Mouse (Mus musculus) E14TG2a.4 (cell line): ENCODE measurements at regions not wholly inside any gene's neighbourhood (a gene's known extent, or its start where the extent isn't known, plus 50 kb on each side); places are given as distances from the start of the nearest gene placed in this dataset.

Experiments used
- CTCF ChIP-seq: conservative IDR thresholded peaks from 2 replicates; pipeline ENCODE4 v1.5.1; 2014; ENCODE audit warnings: low read length
- NANOG ChIP-seq: IDR thresholded peaks from 2 replicates; pipeline ENCODE4 v1.6.1; 2014; ENCODE audit warnings: borderline replicate concordance, low read length, mixed read lengths

DNA sequence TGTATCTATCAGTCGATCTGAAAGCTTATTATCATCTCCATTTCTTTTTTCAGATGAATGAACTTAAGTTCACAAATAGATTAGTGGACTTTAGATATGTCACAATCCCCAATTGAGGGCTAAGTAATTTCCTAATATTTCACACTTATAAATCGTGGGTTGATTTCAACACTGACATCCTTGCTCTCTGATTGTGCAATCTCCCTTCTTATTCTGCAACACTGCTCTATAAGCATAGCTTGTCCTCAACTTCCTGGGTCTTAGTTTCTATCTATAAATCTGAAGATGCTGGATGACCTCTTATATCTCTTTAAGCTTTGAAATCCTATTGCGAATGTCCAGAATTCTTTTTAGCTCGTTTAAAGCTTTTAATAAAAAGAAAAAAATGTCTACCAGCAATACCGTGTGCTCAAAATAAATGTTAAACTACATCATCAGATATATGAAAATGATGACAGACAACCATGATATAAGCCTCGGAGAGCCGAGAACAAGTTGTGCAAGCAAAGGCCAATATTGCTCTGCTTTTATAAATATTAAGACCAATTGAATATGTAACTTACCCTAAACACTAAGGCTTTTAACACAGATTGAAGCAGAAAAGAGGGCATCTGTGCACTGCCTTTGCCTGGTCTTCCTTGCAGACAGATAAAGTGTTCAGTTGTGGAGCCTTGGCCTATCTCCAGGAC lies 161.4 kb downstream of the Usp25 start:
- TF ChIP-seq CTCF (no peak), NANOG (no peak)
